Mouse (Mus musculus): Measurements from ENCODE around the gene Gpr62. TPM values are rescaled to one million over a fixed set of nuclear protein-coding genes. Genes with fewer than 3 reads are reported as not detected.
A peak's percentile ranks its signal among the peaks of the same experiment; 100 is the strongest.
"Not testable (repeated sequence)": the region's sequence is repeated elsewhere in the genome, so short reads cannot be mapped to it uniquely, and the experiment has no call there.

Gpr62 gene
- total RNA-seq (2015) (not detected in 2 replicates), total RNA-seq (2017) (not detected in 2 replicates)

DNA sequence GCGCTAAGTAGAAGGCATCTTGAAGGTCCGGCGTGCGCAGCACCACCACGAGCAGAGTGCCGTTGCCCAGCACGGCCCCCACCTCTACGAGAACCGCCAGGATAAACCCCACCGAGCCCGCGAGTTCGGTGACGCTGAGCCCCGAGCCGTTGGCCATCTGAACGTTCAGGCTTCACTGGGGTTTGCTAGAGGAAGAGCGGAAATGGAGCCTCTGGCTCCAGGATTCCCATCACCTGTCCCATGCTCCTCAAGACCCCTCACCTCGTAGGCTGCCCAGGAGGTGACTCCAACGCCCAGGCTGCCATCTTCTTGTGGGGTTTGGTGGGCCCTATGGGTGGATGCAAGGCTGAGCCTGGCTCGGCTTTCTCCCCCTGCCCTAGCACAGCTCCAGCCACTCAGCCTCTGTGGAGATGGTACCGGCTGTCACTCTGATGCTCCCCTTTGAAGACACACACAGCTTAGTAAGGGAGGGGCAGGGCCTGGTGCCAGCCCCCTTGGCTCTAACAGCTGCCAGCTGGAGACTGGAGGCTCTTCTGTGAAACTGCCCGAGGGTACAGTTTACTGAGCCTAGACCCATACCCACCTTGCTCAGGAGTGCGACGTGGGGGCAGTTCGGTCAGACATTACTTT, at the start of gene Gpr62:
Gpr62 (minus strand) TSS at position 368 of the 630 bp plus-strand sequence.
- no peak for ATAC-seq (ENCODE audit: poor library complexity, severe bottlenecking)

DNA sequence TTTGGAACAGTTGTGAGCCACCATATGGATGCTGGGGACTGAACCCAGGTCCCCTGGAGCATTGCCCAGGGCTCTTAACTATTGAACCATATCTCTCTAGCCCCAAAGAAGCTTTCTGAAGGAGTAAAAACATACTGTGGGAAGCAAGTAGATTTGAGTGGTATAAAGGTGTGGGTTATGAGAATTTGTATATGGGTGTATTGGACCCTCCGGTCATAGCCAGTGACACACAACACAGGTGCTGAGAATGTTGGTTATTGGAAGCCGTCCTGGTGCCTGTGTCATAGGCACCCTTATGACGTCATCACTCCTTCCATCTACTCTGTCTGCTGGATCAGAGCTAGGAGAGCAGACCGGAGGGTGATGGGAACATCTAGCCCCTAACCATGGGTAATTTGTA, 48.5 kb upstream of the Gpr62 start, which contains the start of gene Iqcf5:
Iqcf5 (plus strand) TSS at position 301 of the 400 bp plus-strand sequence.
- no peak for ATAC-seq (ENCODE audit: poor library complexity, severe bottlenecking)

DNA sequence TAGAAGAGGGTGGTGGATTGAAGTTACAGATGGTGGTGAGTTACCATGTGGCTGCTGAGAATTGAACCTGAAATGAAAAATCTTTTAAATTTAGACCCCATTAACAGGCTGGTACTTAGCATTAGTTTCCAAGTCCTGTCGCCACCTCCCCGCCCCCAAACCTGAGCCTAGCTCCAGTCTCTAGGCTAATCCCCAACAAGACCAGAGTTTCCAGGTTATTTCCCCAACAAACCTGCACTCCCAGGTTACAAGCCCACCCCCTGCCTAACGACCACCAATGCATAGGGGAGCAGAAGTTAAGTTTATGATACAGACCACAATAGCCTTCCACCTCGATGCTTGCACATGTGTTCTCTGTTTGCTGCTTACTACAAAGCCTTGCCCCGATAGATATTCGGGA, 47.8 kb upstream of the Gpr62 start:
- ATAC-seq (ENCODE audit: poor library complexity, severe bottlenecking) = no peak

DNA sequence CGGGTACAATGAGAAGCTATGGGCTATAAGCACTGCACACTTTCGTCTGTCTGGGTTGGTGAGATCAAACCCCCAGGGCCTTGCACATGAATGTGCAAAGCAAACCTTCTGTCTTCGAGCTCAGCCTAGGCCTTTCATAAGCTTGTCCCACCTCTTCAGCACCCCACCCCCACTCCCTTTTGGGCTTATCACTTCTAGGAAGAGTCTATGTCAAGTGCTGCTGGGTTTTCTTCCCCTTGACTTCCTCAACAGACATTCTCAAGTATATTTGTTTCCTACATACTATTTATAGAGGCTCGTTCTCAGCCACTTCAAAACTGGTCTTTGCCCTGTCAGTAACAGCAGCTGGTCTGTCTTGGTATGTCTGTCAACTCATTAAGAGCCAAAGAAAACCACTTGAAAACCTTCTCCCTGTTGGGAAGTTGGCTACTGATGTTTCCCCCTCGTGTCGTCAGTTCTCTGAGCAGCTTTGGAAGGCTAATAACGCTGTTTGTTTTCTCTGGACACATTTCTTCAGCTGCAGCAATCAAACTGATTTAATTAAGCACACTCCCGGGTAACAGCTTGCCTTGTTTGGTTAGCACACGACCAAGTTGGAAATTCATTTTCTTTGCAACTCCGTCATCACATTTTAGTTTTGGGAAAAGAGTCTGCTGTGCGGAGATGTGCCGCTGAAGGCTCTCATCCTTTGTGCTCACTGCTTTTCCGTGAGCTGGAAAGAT, 47.2 kb upstream of the Gpr62 start:
- ATAC-seq (ENCODE audit: poor library complexity, severe bottlenecking) = no peak

DNA sequence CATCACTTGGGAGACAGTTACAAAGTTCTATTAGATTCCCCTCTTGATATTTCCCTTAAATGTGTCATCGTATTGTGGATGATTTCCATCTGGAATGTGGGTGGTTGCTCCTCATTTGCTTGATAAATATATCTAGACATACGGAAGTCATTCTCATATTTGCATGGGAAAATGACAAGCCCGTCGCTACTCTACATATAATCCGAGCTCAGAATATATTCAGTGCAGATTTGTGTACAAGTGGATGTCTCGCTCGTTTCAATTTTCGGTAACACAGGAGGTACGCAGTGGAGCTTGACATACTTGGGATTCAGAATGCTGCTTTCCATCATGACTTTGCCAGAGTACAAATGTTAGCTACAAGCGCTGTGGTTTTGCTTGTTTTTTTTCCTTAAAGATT, 43.6 kb upstream of the Gpr62 start:
- ATAC-seq (ENCODE audit: poor library complexity, severe bottlenecking) = no peak

DNA sequence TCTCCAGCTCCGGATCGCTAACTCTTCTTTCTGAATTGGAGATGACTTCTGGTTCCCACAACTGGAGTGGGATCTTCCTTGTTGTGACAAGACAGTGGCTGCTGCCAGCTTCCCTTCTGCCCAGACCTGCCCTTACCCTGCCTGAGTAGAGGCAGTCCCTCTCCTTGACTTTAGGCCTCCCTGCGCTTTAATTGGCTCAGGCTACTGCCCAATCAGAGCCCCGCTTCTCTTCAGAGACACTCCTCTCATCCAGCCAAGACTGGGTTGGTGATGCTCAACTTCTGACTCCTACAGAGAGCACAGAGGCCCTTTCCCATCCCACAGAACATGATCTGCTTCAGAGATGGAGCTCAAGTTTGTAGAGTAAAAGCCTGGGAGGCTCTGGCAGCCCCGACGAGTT, 38.5 kb upstream of the Gpr62 start:
- ATAC-seq (ENCODE audit: poor library complexity, severe bottlenecking) = no peak

DNA sequence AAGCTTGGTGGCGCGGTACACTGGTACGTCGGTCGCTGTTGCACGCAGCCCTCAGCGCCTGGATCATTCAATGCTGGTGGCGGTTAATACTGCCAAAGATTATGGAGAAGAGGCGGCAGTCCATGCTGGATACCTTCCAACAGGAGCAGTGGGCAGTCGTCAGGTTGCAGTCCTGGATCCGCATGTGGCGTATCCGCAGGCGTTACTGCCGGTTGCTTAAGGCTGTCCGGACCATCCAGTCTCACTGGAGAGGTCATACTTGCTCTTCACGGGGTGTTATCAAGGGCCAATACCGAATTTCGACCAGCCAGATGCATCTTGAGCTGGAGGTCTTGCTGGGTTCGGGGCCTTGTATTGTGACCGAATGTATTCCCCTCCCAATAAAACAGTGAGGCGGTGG, 36.1 kb upstream of the Gpr62 start:
- no peak for ATAC-seq (ENCODE audit: poor library complexity, severe bottlenecking)

DNA sequence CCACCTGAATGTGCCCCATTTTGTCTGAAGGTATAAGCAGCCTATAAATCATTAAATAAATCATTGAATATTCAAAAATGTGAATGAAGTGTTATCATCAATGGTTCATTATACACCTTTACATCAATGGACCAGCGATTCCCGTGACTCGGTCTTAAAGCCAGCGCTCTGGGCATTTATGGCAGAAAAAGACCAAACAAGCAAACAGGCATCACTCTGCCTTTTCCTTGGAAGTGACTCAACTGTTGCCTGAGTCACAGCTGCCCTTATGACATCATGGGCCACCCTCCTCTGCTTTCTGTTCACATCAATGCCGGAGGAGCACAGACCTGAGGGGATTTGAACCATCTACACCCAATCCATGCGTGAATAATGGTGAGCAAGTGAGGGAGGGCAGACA, 33.9 kb upstream of the Gpr62 start, which contains the start of gene Iqcf1:
Iqcf1 (plus strand) TSS at position 301 of the 400 bp plus-strand sequence.
- ATAC-seq (ENCODE audit: poor library complexity, severe bottlenecking) = no peak

DNA sequence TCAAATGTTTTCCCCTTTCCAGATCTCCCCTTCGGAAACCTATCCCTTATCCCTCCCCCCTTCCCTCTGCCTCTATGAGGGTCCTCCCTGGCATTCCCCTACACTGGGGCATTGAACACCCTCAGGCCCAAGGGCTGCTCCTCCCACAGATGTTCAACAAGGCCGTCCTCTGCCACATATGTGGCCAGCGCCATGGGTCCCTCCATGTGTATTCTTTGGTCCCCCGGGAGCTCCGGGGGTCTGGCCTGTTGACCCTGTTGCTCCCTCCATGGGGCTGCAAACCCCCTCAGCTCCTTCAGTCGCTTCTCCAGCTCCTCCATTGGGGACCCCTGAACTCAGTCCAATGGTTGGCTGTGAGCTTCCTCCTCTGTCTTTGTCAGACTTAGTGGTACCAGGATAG, 21.9 kb upstream of the Gpr62 start:
- ATAC-seq (ENCODE audit: poor library complexity, severe bottlenecking) = not testable (repeated sequence)

DNA sequence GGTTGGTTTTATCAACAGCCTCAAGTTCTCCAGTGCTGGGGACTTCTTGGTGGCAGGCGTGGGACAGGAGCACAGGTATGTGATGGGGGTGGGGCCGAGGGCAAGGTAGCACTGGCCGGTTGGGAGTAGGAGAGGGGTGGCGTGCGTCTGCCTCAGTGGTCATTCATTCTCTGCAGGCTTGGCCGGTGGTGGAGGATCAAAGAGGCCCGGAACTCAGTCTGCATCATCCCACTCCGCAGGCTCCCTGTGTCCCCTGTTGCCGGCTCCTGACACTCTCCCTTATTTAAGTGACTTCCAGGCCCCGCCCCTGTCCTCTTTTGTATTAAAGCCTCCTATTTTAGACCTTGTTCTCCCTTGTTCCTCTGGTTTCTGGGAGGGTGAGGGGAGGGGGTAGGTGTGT, 19.3 kb upstream of the Gpr62 start:
- no peak for ATAC-seq (ENCODE audit: poor library complexity, severe bottlenecking)

DNA sequence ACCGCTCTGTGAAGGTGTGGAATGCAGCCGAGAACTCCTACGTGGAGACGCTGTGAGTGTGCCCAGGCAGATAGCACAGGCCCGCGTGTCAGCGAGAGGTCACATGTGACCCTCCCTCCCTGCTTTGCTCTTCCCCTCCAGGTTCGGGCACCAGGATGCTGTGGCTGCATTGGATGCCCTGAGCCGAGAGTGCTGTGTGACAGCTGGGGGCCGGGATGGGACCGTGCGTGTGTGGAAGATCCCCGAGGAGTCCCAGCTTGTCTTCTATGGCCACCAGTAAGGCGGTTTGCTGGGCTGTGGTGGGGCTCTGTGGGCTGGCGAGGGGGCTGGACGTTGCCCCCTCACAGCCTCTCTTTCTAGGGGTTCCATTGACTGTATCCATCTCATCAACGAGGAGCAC, 17.9 kb upstream of the Gpr62 start:
- ATAC-seq (ENCODE audit: poor library complexity, severe bottlenecking) = no peak

DNA sequence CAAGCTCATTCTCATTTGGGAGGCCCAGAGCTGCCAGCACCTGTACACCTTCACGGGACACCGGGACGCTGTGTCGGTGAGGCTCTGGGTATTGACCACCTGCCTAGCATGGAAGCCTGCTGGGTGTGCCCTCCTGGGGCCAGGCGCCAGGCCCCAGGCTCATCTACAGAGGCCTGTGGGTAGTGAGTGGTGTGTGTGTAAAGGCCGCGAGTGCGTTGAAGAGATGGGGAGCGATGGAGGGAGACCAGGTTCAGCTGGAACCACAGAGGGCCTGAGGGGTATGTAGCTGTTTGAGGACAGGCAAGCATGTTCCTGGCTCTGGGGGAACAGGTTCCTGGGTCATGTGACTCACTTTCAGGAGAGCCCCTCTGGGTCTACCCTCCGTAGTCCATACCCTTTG, 17.4 kb upstream of the Gpr62 start:
- no peak for ATAC-seq (ENCODE audit: poor library complexity, severe bottlenecking)

DNA sequence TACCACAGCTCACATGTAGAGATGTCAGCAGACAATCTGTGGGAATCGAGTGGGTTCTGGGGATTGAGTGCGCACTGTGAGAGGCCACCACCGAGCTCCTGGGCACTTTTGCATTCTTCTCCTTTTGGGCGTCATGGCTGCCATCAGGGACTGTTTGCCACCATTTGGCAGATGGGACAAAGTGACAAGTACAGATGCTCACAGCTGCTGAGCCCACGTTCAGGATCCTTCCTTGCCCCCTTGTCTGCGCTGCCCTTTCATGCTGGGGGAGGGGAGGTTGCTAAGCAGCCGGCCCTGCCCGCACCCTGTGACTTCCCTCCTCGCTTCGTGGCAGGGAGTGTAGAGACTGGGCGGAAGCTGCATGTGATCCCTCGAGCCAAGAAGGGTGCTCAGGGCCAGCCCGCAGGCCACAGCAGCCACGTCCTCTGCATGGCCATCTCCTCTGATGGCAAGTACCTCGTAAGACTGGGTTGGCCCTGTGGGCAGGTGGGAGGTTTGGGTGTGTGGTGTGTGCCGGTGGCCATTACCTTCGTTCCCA, 16.9 kb upstream of the Gpr62 start:
- ATAC-seq (ENCODE audit: poor library complexity, severe bottlenecking) = no peak

DNA sequence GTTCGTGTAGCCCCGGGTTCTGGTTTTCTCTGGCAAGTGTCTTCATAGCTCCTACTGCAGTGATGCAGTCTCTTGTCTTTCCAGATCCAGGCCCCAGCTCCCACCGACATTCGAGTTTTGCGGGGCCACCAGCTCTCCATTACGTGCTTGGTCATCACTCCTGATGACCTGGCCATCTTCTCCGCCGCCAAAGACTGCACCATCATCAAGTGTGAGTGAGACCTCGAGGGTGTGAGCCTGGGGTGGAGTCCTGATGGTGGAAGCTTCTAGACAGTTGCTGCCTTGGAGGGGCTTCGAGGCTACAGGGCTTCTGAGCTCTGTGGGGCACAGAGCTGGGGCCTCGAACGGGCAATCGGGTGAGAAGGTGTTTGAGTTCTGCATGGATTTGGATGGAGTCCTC, 15.9 kb upstream of the Gpr62 start:
- no peak for ATAC-seq (ENCODE audit: poor library complexity, severe bottlenecking)

DNA sequence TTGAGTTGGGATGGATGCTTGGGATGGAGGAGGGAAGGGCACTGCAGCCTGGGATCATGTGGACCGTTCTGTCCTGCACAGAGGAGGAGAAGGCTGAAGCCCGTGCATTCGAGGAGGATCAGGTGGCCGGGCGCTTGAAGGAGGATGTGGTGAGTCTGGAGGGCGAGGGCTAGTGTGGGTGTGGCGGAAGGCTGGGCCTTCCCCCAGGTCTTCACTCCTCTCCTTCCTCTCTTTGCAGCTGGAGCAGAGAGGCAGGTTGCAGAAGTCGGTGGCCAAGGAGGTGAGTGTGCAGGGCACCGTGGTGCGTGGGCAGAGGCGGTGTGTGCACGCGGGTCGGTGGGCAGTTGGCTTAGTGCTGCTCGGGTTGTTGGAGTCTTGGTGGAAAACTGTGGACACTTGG, 15.3 kb upstream of the Gpr62 start:
- ATAC-seq (ENCODE audit: poor library complexity, severe bottlenecking) = peak; percentile 39

DNA sequence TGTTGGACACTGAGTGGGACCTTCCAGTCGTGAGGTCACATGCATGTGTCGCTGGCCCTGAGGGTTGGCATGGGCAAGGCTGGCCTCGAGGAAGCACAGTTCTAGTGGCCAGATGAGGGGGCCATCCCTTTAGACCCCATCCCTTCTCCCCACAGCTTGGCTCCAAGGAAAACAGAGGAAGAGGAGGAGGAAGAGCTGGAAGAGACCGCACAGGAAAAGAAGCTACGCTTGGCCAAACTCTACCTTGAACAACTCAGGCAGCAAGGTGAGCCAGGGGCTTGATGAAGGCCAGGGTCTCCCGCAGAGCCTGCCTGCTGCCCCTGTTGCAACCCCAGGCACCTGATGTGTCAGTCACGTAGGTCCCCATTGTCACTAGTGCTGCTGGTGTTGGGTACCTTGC, 14.8 kb upstream of the Gpr62 start:
- no peak for ATAC-seq (ENCODE audit: poor library complexity, severe bottlenecking)

DNA sequence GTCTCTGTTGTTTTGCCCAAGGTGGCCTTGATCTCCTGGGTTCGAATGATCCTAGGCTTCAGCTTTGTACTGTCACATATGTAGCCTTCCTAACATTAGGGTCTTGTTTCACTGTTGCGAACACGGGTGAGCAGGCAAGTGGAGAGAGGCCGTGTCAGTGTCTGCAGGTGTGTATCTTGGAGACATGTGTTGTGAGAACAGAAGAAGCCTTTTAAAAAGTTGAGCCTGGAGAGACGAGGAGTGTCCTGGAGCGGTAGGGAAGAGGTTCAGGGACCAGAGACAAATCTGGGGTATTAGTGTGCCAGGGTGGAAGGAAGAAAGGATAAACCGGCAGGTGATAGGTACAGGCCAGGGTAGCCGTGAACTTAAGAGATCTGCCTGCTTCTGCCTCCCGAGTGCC, 12.4 kb upstream of the Gpr62 start:
- ATAC-seq (ENCODE audit: poor library complexity, severe bottlenecking) = no peak

DNA sequence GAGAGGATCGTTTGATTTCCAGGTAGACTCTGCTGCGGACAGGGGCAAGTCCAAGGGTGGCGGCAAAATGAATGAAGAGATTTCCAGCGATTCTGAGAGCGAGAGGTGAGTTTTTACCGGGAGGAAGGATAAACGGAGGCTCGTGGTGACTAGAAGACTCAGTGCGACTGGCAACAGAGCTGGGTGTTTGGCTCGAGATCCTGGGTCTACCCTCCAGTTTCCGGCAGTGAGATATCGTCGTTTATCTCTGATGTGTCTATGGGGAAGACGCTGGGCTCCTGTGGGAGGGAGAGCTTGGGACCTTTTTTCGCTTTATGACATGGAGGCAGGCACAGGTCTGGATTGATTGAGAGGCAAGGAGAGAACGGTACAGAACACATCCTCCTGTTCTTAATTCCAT, 11.9 kb upstream of the Gpr62 start:
- no peak for ATAC-seq (ENCODE audit: poor library complexity, severe bottlenecking)

DNA sequence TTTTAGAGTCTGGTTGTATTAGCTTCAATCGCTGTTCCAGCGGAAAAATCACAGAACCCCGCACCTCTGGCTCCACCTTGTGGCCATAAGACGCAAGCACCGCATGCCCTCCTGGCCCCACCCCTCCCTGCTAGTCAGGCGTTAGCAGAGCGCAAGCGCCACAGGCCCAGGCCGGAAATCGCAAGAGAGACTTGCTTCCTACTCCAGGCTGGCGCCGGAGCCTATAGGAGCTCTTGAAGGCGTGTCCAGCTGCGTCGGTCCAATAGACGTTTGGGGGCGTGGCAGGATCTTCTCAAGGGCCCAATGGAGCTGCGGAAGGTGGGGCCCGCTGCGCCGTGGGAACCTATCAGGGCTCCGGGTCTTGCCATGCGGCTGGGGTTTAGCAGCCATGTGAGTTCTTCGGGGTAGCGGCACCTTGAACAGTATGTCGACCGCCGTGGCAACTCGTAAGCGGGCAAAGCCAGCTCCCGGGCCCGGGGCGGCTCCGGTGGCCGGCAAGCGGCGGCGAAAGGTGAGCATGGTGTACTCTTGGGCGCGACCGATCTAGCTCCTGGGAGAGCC, 11.3 kb upstream of the Gpr62 start, which contains the start of gene Parp3:
Parp3 (minus strand) TSS at position 26 of the 561 bp plus-strand sequence.
- peak; percentile 84 for ATAC-seq (ENCODE audit: poor library complexity, severe bottlenecking)

DNA sequence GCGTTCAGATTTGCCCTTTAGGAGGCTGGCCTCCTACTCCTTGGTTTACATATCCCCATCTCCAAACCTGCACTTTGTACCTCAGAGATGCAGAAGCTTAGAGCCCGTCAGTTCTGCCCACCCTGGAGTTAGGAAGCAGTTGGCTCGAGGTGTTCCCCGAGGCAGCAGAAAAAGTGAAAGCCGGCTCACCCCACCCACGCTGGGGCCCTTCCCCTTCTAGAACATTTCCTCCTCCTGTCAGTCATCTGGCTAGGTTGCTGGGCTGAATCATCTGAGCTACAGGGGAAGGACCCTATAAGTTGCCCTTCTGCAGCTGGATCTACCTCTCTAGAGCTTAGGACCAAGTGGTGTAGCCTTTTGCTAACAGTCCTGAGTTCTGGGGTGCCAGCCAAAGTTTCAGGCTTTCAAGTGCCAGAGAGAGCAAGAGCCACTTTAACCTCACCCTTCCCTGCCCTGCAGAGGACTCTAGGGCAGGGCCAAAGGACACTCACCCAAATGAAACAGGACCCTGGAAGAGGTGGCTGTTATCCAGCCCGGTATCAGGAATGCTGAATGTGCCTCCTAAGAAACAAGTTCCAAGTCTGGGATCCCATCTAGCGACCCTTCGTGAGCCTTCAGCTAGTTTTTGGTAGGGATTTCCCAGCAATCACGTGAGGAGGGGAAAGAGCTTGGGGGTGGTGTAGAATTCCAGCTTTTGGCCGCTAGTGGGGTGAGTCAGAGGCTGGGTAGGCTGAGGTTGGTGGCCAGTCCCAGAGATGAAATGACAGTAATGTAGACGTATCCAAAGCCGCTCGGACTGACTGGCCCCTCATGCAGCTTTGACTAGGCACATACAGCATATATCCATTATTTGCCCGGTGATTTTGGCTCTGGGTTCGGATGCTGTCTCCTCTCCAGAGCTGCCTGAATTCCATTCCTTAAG, 10.5 kb upstream of the Gpr62 start:
- peak; percentile 49 for ATAC-seq (ENCODE audit: poor library complexity, severe bottlenecking)

DNA sequence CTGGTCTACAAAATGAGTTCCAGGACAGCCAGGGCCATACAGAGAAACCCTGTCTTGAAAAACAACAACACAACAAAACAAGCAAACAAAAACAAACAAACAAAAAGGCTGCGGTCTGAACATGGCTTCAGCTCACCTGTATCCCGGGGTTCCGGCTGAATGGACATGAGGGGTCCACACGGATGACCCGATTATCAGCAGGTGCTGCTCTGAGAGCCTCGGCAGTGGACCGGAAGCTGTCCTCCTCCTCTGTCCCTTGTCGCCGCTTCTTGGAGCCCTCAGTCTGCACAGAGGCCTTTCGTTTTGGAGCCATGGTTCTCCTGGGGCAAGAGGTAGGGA, 9.9 kb upstream of the Gpr62 start, which contains the start of gene Rrp9:
Rrp9 (plus strand) TSS at position 301 of the 339 bp plus-strand sequence.
- no peak for ATAC-seq (ENCODE audit: poor library complexity, severe bottlenecking)

All from megakaryocyte, adult 5-6 weeks (primary cell).